Mouse (Mus musculus): ENCODE data around the gene Mrtfa.

Gene Mrtfa

GRCm38 (mm10) chr15:81064661-81065060 lies 125.9 kb downstream of the Mrtfa start:
- no peak for DNase-seq (ENCODE audit: low read depth)

DNA sequence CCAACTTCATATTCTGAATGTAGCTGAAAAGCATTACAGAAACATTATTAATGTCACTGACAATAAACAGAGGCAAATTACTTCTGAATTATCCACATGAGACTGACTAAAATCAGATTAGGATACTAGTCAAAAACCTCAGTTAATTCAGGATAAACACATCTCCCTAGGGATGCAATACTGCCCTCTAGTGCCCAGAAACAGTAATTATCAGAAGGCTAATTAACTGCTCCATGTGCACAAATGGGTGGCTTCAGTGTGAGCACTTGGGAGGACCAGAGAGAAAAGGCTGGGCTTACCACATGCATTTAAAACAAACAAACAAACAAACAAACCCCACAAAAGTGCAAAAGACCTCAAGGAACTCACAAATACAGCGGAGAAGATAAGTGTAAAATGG lies 126.4 kb downstream of the Mrtfa start:
- DNase-seq (ENCODE audit: low read depth) = peak; percentile 51

DNA sequence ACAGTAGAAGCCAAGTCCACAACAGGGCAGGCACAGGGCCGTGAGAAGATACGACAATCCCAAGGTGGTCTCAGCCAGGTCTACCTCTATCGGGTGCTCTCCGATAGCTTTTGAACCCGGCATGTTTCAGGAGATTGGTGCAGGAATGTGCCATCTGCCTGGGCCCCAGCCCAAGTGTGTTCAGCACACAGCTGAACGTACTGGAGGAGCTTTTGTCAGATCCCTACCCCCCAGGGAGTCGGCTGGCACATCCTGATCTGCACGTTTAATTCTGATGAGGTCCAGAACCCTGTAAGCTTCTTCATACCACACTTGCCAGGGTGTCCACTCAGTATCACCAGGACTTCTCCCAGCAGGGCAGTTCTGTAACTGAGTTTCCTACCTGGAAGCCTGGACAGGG lies 127.9 kb downstream of the Mrtfa start:
- no peak for DNase-seq (ENCODE audit: low read depth)

DNA sequence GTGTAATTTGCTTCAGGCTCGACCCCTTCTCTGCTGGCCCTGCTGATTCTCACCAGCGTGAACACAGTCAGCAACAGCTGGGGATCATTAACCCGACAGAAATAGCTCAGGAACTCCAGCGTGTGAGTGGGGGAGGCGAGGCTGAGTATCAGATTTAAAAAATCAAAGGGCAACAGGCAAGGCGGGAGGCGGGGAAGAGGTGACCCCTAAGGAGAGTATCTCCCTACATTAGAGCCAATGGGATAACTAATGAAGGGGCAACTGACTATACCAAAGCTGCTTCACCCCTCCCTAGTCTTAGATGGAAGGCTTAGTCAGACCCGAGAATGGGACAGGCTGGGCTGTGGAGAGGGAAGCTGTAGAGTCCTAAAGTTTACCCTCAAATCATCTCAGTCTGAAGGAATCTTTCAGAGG lies 128.4 kb downstream of the Mrtfa start:
- DNase-seq (ENCODE audit: low read depth) = no peak

DNA sequence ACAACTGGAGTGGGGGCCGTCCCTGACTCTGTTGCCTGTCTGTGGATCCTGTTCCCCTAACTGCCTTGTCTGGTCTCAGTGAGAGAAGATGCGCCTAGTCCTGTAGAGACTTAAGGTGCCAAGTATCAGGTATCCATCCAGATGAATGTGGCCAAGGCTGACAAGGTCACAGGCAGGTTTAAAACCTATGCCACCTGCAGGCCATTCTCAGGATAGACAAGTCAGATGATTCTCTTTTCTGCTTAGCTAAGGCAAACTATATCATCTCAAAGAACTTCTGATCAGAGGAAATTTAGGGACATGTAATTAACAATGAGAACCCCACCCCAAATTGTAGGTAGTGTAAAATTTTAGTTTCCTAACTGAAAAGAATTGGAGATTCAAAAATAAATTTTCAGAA lies 129.6 kb downstream of the Mrtfa start:
- DNase-seq (ENCODE audit: low read depth) = no peak

DNA sequence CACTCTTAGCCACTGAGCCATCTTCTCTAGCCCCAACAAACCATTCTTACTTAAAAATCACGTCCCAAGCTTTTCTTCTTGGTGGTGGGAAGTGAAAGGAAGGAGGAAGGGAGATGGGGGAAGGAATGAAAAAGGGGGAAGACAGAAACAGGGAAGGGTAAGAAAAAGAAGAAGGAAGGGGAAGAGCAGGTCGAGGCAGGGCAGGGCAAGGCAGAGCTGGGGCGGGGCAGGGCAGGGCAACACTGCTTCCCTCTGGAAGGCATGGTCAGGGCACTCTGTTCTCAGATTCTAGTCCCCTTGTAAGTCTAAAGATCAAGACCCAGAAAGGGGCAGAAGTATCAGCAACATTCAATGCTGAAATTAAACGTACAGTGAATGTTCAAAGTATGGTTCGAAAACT lies 132.8 kb downstream of the Mrtfa start:
- DNase-seq (ENCODE audit: low read depth) = no peak

DNA sequence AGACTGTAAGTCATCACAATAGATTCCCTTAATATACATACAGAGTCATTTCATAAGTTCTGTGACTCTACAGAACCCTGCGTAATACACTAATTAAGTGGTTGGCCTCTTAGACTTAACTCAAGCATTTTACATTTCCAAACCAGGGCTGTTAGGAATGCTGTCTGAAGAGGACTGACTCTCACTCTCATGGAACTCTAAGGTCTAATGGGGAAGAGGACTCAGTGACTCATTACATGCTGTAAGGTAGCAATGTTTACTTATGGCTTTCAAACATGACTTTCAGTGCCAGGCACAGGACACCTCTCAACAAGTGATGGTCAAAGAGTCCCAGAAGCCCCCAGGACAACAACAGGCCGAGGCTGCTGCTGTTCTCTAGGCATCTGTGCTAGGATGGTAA lies 135.1 kb downstream of the Mrtfa start:
- no peak for DNase-seq (ENCODE audit: low read depth)

- DNase-seq (ENCODE audit: low read depth) = no peak
Measured at GRCm38 (mm10) chr15:81052491-81052890, 138.1 kb downstream of the Mrtfa start.

DNA sequence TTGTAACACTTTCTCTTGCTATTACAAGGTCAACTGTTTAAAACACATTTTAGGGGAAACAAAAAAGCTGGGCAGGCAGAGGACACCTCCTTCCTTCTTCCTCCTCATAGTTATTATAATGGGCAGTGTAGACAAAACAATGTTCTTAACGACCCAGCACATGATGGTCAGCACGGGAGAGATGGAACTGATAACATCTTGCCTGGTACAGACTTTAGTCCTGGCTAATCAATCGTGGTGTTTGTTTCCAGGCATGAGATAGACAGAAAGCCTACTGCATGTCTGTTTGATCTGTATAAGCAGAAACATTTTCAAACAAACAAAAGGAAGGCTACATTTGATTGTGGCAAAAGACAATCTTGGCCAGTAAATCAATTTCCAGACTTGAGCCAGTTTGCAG lies 140.1 kb downstream of the Mrtfa start:
- DNase-seq (ENCODE audit: low read depth) = no peak

DNA sequence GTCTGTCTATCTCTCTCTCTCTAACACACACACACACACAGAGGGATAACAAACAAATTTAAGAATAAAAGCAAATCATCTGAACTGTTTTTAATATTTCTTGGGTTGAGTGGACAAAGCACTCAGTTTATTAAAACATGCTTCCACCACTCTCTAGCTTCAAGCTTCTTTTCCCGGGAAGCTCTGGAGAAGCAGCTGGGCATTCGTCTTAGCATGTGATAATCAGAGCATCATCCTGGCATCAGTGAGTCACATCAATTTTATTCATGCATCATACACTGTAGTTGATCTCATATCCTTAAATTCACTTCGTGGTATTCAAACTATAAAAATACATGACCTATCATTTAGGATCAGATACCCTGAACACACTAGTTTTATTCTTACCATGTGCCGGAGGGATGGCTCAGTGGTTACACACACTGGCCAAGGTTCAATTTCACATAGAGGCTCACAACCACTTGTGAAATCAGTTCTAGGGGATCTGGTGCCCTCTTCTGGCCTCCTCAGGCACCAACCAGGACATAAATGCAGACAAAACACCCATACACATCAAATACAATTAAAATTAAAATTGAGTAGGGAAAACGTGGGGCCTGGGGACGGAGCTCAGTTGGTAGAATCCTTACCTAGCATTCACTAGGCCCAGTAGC lies 141.0 kb downstream of the Mrtfa start:
- DNase-seq (ENCODE audit: low read depth) = peak; percentile 47

- peak; percentile 60 for DNase-seq (ENCODE audit: low read depth)
Measured at GRCm38 (mm10) chr15:81047497-81047896, 143.1 kb downstream of the Mrtfa start.

DNA sequence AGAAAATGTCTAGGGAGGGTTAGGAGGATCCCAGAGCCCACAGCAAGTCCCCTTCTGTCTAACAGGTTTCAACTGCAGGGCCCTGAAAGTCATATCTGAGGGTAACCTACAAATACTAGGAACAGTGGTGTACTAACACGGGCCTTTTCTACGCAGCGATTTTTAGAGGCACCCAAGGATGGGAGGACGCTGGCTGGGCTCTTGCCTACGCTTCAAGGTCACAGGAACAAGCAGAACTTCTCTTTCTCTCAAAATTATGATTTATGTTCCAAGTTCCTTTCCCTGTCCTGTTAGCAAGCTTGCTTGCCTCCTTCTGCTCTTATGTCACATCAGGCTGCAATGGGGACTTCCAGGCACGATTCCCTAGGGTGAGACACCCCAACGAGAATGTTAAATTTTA lies 144.5 kb downstream of the Mrtfa start:
- DNase-seq (ENCODE audit: low read depth) = no peak

- peak; percentile 61 for DNase-seq (ENCODE audit: low read depth)
Measured at GRCm38 (mm10) chr15:81045336-81045735, 145.2 kb downstream of the Mrtfa start.

DNA sequence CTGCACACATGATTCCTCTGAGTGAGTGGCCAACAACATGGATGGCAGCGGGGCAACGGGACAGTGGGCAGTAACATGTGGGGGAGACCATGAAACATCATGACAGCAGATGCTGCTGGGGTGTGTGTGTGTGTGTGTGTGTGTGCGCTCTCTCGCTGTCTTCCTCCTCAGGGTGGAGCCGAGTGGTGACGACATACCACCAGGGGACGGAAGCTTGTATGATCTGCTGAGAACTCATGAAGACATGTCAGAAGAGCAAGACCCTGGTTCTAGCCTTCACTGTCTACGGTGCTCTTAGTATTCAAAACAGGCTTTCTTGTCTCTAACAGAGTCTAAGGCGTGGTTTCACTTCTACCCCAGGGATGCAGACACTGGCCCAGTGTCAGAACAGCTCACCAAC lies 146.1 kb downstream of the Mrtfa start:
- no peak for DNase-seq (ENCODE audit: low read depth)

GRCm38 (mm10) chr15:81042276-81042931 lies 148.2 kb downstream of the Mrtfa start:
- no peak for DNase-seq (ENCODE audit: low read depth)

GRCm38 (mm10) chr15:81041767-81042166 lies 148.8 kb downstream of the Mrtfa start:
- no peak for DNase-seq (ENCODE audit: low read depth)

GRCm38 (mm10) chr15:81038419-81038818 lies 152.1 kb downstream of the Mrtfa start:
- no peak for DNase-seq (ENCODE audit: low read depth)

DNA sequence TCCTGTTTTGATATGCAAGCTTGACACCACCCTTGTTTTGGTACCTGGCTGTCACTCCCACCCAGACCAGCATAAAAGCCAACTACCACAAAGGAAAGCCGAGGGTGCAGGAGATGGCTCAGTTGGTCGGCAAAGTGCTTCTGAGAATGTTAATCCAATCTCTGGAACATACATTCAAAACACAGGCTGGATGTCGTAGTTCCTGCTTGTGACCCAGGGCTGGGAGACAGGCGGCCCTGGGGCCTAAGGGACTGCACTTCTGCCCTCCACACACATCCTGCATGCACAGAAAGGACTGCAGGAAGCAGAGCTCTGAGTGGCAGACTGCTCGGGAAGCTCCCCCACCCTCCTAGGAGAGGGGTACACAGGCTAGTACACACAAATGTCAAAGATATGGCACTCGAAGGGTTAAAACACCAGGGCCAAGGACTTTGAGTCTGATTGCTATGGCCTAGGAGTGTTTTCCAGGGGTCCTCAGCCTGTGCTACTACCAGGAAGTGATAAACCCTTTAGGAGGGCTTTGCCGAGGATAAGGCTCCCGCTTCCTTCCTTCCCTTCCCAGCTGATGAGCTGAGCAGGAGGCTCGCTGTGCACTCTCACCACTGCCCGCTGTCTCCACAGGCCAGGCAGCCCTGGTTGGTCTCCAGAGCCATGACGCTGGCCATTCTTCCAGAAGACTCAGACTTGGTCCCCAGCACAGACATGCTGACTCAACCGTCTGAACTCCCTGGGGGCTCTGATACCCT lies 155.0 kb downstream of the Mrtfa start:
- DNase-seq (ENCODE audit: low read depth) = no peak

DNA sequence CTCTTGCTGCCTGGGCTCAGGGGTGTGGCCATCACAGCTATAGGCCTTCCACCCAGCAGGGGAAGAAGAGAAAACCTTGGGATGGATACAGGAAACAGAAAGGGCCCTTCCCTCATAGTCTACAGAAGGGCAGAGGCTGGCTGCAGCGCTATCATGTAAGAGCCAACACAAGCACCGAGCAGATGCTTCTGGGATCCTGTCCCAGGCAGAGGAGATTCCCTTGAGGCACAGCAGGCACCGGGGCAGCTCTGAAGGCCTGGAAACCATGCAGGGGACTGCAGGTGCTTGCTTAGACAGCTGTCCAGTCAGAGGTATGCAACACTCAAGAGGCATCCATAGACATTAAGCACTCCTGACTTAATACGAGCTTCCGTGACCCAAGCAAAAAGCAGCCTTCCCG lies 156.4 kb downstream of the Mrtfa start:
- no peak for DNase-seq (ENCODE audit: low read depth)

- no peak for DNase-seq (ENCODE audit: low read depth)
Measured at GRCm38 (mm10) chr15:81032941-81033629, 157.5 kb downstream of the Mrtfa start.

DNA sequence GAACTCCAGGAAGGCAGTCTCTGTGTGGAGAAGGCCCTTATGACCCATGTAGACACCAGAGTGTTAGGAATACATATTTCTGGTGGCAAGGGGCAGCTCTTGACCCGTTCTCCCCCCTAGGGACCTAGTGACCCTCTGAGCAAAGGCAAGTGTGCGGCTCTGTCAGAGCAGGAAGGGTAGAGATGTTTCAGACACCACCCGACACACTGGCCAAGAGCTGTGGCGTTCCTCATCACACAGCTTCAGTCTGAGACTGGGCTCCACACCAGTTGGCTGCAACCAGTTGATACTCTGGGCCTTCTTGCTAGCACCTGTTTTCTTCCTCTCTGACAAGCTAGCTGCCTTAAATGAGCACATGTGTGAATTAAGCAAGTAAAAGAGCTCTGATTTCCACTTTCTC lies 158.9 kb downstream of the Mrtfa start:
- DNase-seq (ENCODE audit: low read depth) = no peak

DNA sequence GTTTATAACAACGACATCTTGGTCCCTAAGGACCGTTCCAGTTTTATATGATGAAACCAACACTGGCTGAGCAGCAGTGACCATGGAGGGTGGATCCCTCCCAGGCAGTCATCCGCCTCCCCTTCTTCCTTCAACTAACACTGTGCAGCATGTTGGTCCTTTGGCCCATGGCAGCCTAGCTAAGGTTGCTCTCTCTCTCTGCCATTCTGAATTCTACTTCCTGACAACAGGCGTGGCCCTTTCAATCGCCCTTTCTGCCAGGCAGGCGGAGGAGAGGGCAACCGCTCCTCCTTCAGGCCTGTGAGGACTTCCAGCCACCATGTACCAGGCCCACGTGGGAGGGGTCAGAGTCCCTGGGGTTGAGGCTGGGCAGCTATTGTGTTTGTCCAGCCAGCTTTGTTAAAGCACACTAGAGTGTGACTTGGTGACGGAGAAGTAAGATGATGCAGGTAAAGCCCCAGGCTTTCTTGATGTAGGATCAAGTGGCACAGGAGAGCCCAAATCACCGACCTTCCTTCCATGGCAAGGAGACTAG lies 159.6 kb downstream of the Mrtfa start:
- no peak for DNase-seq (ENCODE audit: low read depth)

Measured in c-Kit-positive CD71-negative TER-119-negative erythroid progenitor cells, embryonic 14.5 days (primary cell).